Mouse (Mus musculus): ENCODE measurements around the gene Mixl1. TPM values are rescaled to one million over a fixed set of nuclear protein-coding genes. Genes with fewer than 3 reads are reported as not detected.

The Mixl1 gene
- not detected in 2 replicates for polyA plus RNA-seq (2012; ENCODE audit: insufficient read depth, insufficient read length, low replicate concordance, missing spikeins)

- 3% methylated on average over 77 of the region's 79 CpGs for WGBS
- Histone ChIP-seq H3K4me3 (ENCODE audit: insufficient read depth, low read depth, low read length) (peak within 1 kb of the TSS; percentile 30), H3K4me1 (ENCODE audit: control insufficient read depth, insufficient read depth, low read length) (peaks cover 10% of the 10 kb centered on the region), H3K27ac (ENCODE audit: insufficient read depth, low read depth, low read length) (no peak within 1 kb of the TSS)
- TF ChIP-seq CTCF (IDR thresholded peaks at IDR 0.05; ENCODE audit: insufficient read depth, low read depth, low read length), result no peak
- TF ChIP-seq POLR2A (IDR thresholded peaks at IDR 0.05; ENCODE audit: insufficient read depth, low read depth, low read length), result no peak
These were observed at the start of gene Mixl1 for GRCm38 (mm10) chr1:180696626-180697352. Gene Mixl1, minus strand, starts transcription at chr1:180697034.

DNA sequence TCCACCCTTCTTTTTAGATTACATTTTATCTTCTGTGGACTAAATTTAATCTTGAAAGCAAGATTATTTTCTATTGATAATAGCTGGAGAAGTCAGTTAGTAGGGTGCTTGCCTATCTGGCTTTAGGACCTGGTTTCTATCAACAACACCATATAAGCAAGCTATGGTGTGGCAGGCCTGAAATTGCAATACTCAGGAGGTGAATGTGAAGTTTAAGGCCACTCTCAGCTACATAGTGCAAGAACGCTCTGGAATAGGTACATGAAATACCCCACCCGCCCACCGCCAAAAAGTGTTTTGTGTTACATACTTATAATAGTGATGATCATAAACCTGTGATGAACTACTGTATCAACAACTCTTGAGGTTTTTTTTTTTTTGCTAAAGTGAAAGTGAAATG lies 32.4 kb upstream of the Mixl1 start:
- no peaks in the 10 kb centered on the region for H3K4me1 ChIP-seq (ENCODE audit: control insufficient read depth, insufficient read depth, low read length)
- H3K27ac ChIP-seq (ENCODE audit: insufficient read depth, low read depth, low read length), result no peak overlapping the region
- no peak for TF ChIP-seq POLR2A (IDR thresholded peaks at IDR 0.05; ENCODE audit: insufficient read depth, low read depth, low read length)
- TF ChIP-seq CTCF (IDR thresholded peaks at IDR 0.05; ENCODE audit: insufficient read depth, low read depth, low read length), result no peak
- no peak overlapping the region for H3K4me3 ChIP-seq (ENCODE audit: insufficient read depth, low read depth, low read length)
- 88% methylated on average over 3 of the region's 3 CpGs for WGBS

GRCm38 (mm10) chr1:180726183-180726582 lies 29.3 kb upstream of the Mixl1 start:
- Histone ChIP-seq H3K27ac (ENCODE audit: insufficient read depth, low read depth, low read length) (no peak overlapping the region; the same call in 1 of the 2 replicates), H3K4me3 (ENCODE audit: insufficient read depth, low read depth, low read length) (peak overlapping the region; percentile 86), H3K4me1 (ENCODE audit: control insufficient read depth, insufficient read depth, low read length) (no peaks in the 10 kb centered on the region)
- under 1% methylated on average over 42 of the region's 42 CpGs for WGBS
- TF ChIP-seq CTCF (IDR thresholded peaks at IDR 0.05; ENCODE audit: insufficient read depth, low read depth, low read length) (no peak), POLR2A (IDR thresholded peaks at IDR 0.05; ENCODE audit: insufficient read depth, low read depth, low read length) (no peak)

DNA sequence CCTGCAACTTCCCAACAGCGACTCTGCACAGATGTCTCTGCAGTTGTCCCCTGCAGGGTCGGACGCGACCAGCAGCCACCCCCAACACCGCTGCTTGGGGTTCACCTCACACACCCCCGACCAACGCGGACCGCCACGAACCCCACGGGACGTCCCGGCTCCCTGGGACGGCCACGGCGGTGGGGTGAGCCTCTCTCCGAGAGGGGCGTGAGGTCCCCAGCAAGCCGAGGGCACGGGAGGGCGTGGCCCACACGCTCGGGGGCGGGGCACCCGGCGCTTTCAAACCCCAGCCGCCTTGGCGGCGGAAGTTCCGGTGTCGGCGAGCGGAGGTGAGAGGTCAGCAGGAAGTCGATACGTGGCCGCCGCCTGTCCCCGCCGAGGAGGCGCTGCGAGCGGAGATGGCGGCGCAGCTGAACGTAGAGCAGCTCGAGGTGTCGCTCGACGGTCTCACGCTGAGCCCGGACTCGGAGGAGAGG lies 28.9 kb upstream of the Mixl1 start, which contains the start of gene Acbd3:
Acbd3 (plus strand) TSS at position 340 of the 476 bp plus-strand sequence.
- Histone ChIP-seq H3K4me1 (ENCODE audit: control insufficient read depth, insufficient read depth, low read length) (no peaks in the 10 kb centered on the region), H3K27ac (ENCODE audit: insufficient read depth, low read depth, low read length) (peak within 1 kb of the TSS; percentile 13; the same call in 1 of the 2 replicates), H3K4me3 (ENCODE audit: insufficient read depth, low read depth, low read length) (peak within 1 kb of the TSS; percentile 86)
- under 1% methylated on average over 52 of the region's 52 CpGs for WGBS
- TF ChIP-seq CTCF (IDR thresholded peaks at IDR 0.05; ENCODE audit: insufficient read depth, low read depth, low read length) (no peak), POLR2A (IDR thresholded peaks at IDR 0.05; ENCODE audit: insufficient read depth, low read depth, low read length) (peak; percentile 84)

GRCm38 (mm10) chr1:180723701-180724238 lies 26.9 kb upstream of the Mixl1 start:
- WGBS, result 71% methylated on average over 1 of the region's 1 CpGs
- H3K27ac ChIP-seq (ENCODE audit: insufficient read depth, low read depth, low read length), result no peak overlapping the region
- no peaks in the 10 kb centered on the region for H3K4me1 ChIP-seq (ENCODE audit: control insufficient read depth, insufficient read depth, low read length)
- no peak overlapping the region for H3K4me3 ChIP-seq (ENCODE audit: insufficient read depth, low read depth, low read length)
- TF ChIP-seq CTCF (IDR thresholded peaks at IDR 0.05; ENCODE audit: insufficient read depth, low read depth, low read length) (no peak), POLR2A (IDR thresholded peaks at IDR 0.05; ENCODE audit: insufficient read depth, low read depth, low read length) (no peak)

DNA sequence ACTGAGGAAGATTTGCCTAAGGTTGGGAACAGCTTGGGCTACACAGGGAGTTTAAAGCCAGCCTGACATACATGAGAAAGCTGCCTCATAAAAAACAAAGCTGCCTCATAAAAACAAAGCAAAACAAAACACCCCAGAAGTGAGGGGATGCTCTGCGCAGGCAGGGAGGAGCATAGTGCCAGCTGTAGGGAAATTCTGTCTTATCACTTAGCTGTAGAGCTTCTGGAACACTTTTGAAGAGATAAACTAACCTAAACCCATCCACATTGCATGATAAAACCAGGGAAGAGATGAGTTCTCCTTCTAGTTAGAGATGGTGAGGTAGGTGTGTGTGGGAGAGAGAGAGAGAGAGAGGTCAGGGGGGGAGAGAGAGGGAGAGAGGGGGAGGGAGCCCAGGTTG lies 25.8 kb upstream of the Mixl1 start:
- Histone ChIP-seq H3K27ac (ENCODE audit: insufficient read depth, low read depth, low read length) (no peak overlapping the region), H3K4me1 (ENCODE audit: control insufficient read depth, insufficient read depth, low read length) (no peaks in the 10 kb centered on the region), H3K4me3 (ENCODE audit: insufficient read depth, low read depth, low read length) (no peak overlapping the region)
- TF ChIP-seq CTCF (IDR thresholded peaks at IDR 0.05; ENCODE audit: insufficient read depth, low read depth, low read length) (no peak), POLR2A (IDR thresholded peaks at IDR 0.05; ENCODE audit: insufficient read depth, low read depth, low read length) (no peak)
- WGBS, result 47% methylated on average over 1 of the region's 1 CpGs

DNA sequence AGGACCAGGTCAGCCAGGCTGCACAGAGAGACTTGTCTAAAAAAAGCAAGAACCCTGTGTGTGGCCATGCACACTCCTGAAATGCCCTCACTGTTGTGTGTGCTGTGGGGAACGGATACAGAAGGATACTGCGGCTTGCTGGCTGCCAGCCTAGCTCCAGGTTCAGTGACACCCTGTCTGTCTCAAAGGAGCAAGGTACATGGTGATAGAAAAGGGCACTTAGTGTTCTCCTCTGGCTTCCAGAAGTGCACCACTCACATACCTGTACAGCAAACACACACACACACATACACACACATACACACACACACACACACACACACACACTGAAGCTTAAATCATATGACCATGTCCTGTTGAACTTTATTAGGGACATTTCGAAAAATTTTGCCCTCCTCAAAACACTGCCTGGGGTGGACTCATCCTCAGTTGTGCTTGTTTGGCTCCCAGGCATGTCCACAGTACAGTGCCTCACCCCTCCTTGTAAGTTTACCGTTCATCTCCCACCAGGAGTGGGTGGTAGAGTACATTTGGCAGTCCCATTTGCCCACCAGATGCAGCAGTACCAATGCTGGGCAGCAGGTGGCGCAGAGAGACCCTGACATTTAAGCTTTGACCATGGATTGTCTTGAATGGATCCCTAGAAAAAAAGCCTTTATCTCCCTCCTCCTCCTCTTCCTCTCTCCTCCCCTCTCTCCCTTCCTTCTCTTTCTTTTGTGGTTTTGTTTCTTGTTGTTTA lies 23.3 kb upstream of the Mixl1 start:
- H3K27ac ChIP-seq (ENCODE audit: insufficient read depth, low read depth, low read length), result no peak overlapping the region
- no peaks in the 10 kb centered on the region for H3K4me1 ChIP-seq (ENCODE audit: control insufficient read depth, insufficient read depth, low read length)
- WGBS, result 44% methylated on average over 5 of the region's 5 CpGs
- TF ChIP-seq POLR2A (IDR thresholded peaks at IDR 0.05; ENCODE audit: insufficient read depth, low read depth, low read length), result no peak
- no peak for TF ChIP-seq CTCF (IDR thresholded peaks at IDR 0.05; ENCODE audit: insufficient read depth, low read depth, low read length)
- H3K4me3 ChIP-seq (ENCODE audit: insufficient read depth, low read depth, low read length), result no peak overlapping the region

GRCm38 (mm10) chr1:180719483-180719882 lies 22.6 kb upstream of the Mixl1 start:
- H3K4me3 ChIP-seq (ENCODE audit: insufficient read depth, low read depth, low read length), result no peak overlapping the region
- TF ChIP-seq POLR2A (IDR thresholded peaks at IDR 0.05; ENCODE audit: insufficient read depth, low read depth, low read length) (no peak), CTCF (IDR thresholded peaks at IDR 0.05; ENCODE audit: insufficient read depth, low read depth, low read length) (no peak)
- no peaks in the 10 kb centered on the region for H3K4me1 ChIP-seq (ENCODE audit: control insufficient read depth, insufficient read depth, low read length)
- WGBS, result 88% methylated on average over 6 of the region's 6 CpGs
- H3K27ac ChIP-seq (ENCODE audit: insufficient read depth, low read depth, low read length), result no peak overlapping the region
